Mouse (Mus musculus) lung, embryonic 14.5 days (tissue): ENCODE results near the gene Nmnat1. TPM values are rescaled to one million over a fixed set of nuclear protein-coding genes. Genes with fewer than 3 reads are reported as not detected.

Source experiments
- ATAC-seq: fragments of 200-750 bp; cut with Nextera tagmentation; 2 replicates; pipeline ENCODE4 v1.8.0; 2017; ENCODE audit warnings: mild to moderate bottlenecking, moderate TSS enrichment, moderate library complexity; ENCODE audit not compliant: insufficient read depth
- DNase-seq: peaks from one replicate; pipeline ENCODE4 v3.0.0-alpha.2; 2015
- H3K27ac ChIP-seq: fragments of 300-500 bp; sonication (generic); 2 replicates; pipeline ENCODE4 v1.5.1; 2014; ENCODE audit warnings: low read depth, mild to moderate bottlenecking, moderate library complexity
- H3K27me3 ChIP-seq: fragments of 300-500 bp; sonication (generic); 2 replicates; pipeline ENCODE4 v1.6.1; 2014; ENCODE audit warnings: low read length, control low read depth; ENCODE audit not compliant: insufficient read depth
- H3K36me3 ChIP-seq: fragments of 300-500 bp; sonication (generic); 2 replicates; pipeline ENCODE4 v1.6.1; 2014; ENCODE audit warnings: control low read depth; ENCODE audit not compliant: insufficient read depth
- H3K4me1 ChIP-seq: fragments of 300-500 bp; sonication (generic); 2 replicates; pipeline ENCODE4 v1.6.1; 2014; ENCODE audit warnings: antibody characterized with exemption, control low read depth; ENCODE audit not compliant: insufficient read depth
- H3K4me2 ChIP-seq: fragments of 300-500 bp; sonication (generic); 2 replicates; pipeline ENCODE4 v1.6.1; 2014; ENCODE audit warnings: mild to moderate bottlenecking
- H3K4me3 ChIP-seq: fragments of 300-500 bp; sonication (generic); 2 replicates; pipeline ENCODE4 v1.5.1; 2014; ENCODE audit warnings: low read depth, low read length
- H3K9ac ChIP-seq: fragments of 300-500 bp; sonication (generic); 2 replicates; pipeline ENCODE4 v1.6.1; 2014
- H3K9me3 ChIP-seq: fragments of 300-500 bp; sonication (generic); 2 replicates; pipeline ENCODE4 v1.6.1; 2016; ENCODE audit warnings: low read depth, low read length, control low read depth
- CTCF ChIP-seq: IDR thresholded peaks from 2 replicates; pipeline ENCODE4 v1.5.1; 2016; ENCODE audit warnings: antibody characterized with exemption, low read depth
- WGBS: fragments of 180-500 bp; shearing (Covaris S2); extraction: QIAGEN DNeasy Blood & Tissue Kit; methylation state at CpG from one replicate; pipeline ENCODE4 v1.1.7; 2014; 5-methylcytosine and 5-hydroxymethylcytosine counted together
- polyA plus RNA-seq: library from polyadenylated mRNA; unstranded; fragments of >200 nt; fragmentation: Nextera tagmentation; extraction: Ambion mirVana; gene quantifications from 2 replicates; pipeline ENCODE4 v1.2.1, GENCODE M21; 2014

The Nmnat1 gene
- polyA plus RNA-seq, 1 experiment from 2014 or later, result 12.5 TPM

GRCm38 (mm10) chr4:149505261-149505967, 20.4 kb upstream of the Nmnat1 start:
- H3K27ac ChIP-seq, result peak overlapping the region; percentile 50
- no peaks in the 10 kb centered on the region for H3K4me1 ChIP-seq
- peaks cover 18% of the 10 kb centered on the region for H3K36me3 ChIP-seq
- DNase-seq (no peak), ATAC-seq (no peak)
- H3K4me2 ChIP-seq, result no peak overlapping the region
- no peak for TF ChIP-seq CTCF
- H3K4me3 ChIP-seq, result no peak overlapping the region
- H3K9me3 ChIP-seq, result no peaks in the 10 kb centered on the region
- H3K9ac ChIP-seq, result no peak overlapping the region
- no peaks in the 10 kb centered on the region for H3K27me3 ChIP-seq
- 63% methylated on average over 14 of the region's 15 CpGs for WGBS

- no peak for ATAC-seq
- peaks cover 23% of the 10 kb centered on the region for H3K36me3 ChIP-seq
- H3K4me2 ChIP-seq, result no peak overlapping the region
- WGBS, result 49% methylated on average over 3 of the region's 3 CpGs
- H3K9ac ChIP-seq, result no peak overlapping the region
- H3K4me3 ChIP-seq, result no peak overlapping the region
- DNase-seq, result no peak
- H3K27me3 ChIP-seq, result no peaks in the 10 kb centered on the region
- no peak overlapping the region for H3K27ac ChIP-seq
- no peak for TF ChIP-seq CTCF
- no peaks in the 10 kb centered on the region for H3K9me3 ChIP-seq
- H3K4me1 ChIP-seq, result no peaks in the 10 kb centered on the region
Observed at GRCm38 (mm10) chr4:149504858-149505257, 19.9 kb upstream of the Nmnat1 start.

- 75% methylated on average over 5 of the region's 5 CpGs for WGBS
- H3K27ac ChIP-seq, result 0 out of 2 replicates have a peak overlapping the region, but pooled peaks have one; percentile 18
- no peaks in the 10 kb centered on the region for H3K4me1 ChIP-seq
- no peak overlapping the region for H3K9ac ChIP-seq
- TF ChIP-seq CTCF, result no peak
- DNase-seq, result no peak
- no peaks in the 10 kb centered on the region for H3K27me3 ChIP-seq
- no peaks in the 10 kb centered on the region for H3K9me3 ChIP-seq
- no peak for ATAC-seq
- H3K4me3 ChIP-seq, result no peak overlapping the region
- peaks cover 27% of the 10 kb centered on the region for H3K36me3 ChIP-seq
- no peak overlapping the region for H3K4me2 ChIP-seq
Observed at GRCm38 (mm10) chr4:149504363-149504762, 19.4 kb upstream of the Nmnat1 start.

- no peak for ATAC-seq
- Histone ChIP-seq H3K36me3 (peaks cover 58% of the 10 kb centered on the region), H3K27me3 (no peaks in the 10 kb centered on the region), H3K9me3 (no peaks in the 10 kb centered on the region), H3K4me3 (no peak overlapping the region), H3K27ac (no peak overlapping the region), H3K4me1 (no peaks in the 10 kb centered on the region), H3K4me2 (no peak overlapping the region), H3K9ac (no peak overlapping the region)
- DNase-seq, result no peak
- WGBS, result 83% methylated on average over 5 of the region's 5 CpGs
- no peak for TF ChIP-seq CTCF
Observed at GRCm38 (mm10) chr4:149499790-149500189, 14.8 kb upstream of the Nmnat1 start.

- DNase-seq (peak; percentile 62), ATAC-seq (peak; percentile 56; the same call in 1 of the 2 replicates)
- no peak overlapping the region for H3K27ac ChIP-seq
- no peaks in the 10 kb centered on the region for H3K27me3 ChIP-seq
- TF ChIP-seq CTCF, result no peak
- H3K4me1 ChIP-seq, result no peaks in the 10 kb centered on the region
- no peaks in the 10 kb centered on the region for H3K9me3 ChIP-seq
- H3K4me2 ChIP-seq, result no peak overlapping the region
- H3K4me3 ChIP-seq, result no peak overlapping the region
- 64% methylated on average over 8 of the region's 8 CpGs for WGBS
- peaks cover 67% of the 10 kb centered on the region for H3K36me3 ChIP-seq
- no peak overlapping the region for H3K9ac ChIP-seq
Observed at GRCm38 (mm10) chr4:149498901-149499300, 13.9 kb upstream of the Nmnat1 start.

- ATAC-seq (no peak), DNase-seq (no peak)
- H3K36me3 ChIP-seq, result peaks cover 68% of the 10 kb centered on the region
- H3K27ac ChIP-seq, result no peak overlapping the region
- no peak overlapping the region for H3K9ac ChIP-seq
- H3K4me1 ChIP-seq, result no peaks in the 10 kb centered on the region
- WGBS, result 79% methylated on average over 2 of the region's 2 CpGs
- H3K27me3 ChIP-seq, result no peaks in the 10 kb centered on the region
- no peak overlapping the region for H3K4me3 ChIP-seq
- no peak for TF ChIP-seq CTCF
- H3K4me2 ChIP-seq, result no peak overlapping the region
- no peaks in the 10 kb centered on the region for H3K9me3 ChIP-seq
Observed at GRCm38 (mm10) chr4:149496612-149497011, 11.6 kb upstream of the Nmnat1 start.

GRCm38 (mm10) chr4:149491151-149491550, 6.1 kb upstream of the Nmnat1 start:
- Histone ChIP-seq H3K4me3 (no peak overlapping the region), H3K9me3 (no peaks in the 10 kb centered on the region), H3K36me3 (peaks cover 76% of the 10 kb centered on the region), H3K4me1 (no peaks in the 10 kb centered on the region), H3K9ac (no peak overlapping the region), H3K27ac (no peak overlapping the region), H3K4me2 (no peak overlapping the region), H3K27me3 (no peaks in the 10 kb centered on the region)
- 95% methylated on average over 3 of the region's 3 CpGs for WGBS
- peak; percentile 30; the same call in 1 of the 2 replicates for TF ChIP-seq CTCF
- no peak for DNase-seq
- no peak for ATAC-seq
